Mouse (Mus musculus) cortical plate, adult 2 months (tissue): ENCODE data around the gene Kif4.

Experiments
- CTCF ChIP-seq: fragments of 200-500 bp; IDR thresholded peaks from 2 replicates; pipeline ENCODE4 v1.5.1; 2011; ENCODE audit warnings: mild to moderate bottlenecking, control low read depth, low read length; ENCODE audit not compliant: insufficient read depth; ENCODE audit errors: extremely low read depth
- POLR2A ChIP-seq: fragments of 200-500 bp; IDR thresholded peaks from 2 replicates; pipeline ENCODE4 v1.6.1; 2011; ENCODE audit warnings: mild to moderate bottlenecking, low read length, control low read depth; ENCODE audit not compliant: insufficient read depth; ENCODE audit errors: extremely low read depth

DNA sequence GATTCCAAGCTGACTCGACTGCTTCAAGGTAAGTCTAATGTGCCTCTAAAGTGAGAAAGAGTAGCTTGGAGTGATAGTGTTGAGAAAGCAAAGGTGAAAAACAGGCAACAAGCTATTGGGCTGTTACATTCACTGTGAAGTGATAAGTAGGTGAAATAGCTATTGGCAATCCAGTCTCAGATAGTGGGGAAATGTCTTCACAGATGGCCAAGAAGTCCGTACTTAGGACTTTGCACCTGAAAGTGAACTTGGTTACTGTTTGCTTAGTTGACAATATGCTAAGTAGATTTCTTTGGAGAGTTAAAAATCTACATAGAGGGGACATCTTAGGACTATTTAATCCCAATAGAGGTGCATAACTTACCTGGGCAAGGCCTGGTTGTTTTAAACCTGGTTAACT lies 39.3 kb downstream of the Kif4 start:
- no peak for TF ChIP-seq CTCF
- TF ChIP-seq POLR2A, result no peak
